8 mouse cellular contexts compared by ENCODE assay signal in the genomic region with DNA sequence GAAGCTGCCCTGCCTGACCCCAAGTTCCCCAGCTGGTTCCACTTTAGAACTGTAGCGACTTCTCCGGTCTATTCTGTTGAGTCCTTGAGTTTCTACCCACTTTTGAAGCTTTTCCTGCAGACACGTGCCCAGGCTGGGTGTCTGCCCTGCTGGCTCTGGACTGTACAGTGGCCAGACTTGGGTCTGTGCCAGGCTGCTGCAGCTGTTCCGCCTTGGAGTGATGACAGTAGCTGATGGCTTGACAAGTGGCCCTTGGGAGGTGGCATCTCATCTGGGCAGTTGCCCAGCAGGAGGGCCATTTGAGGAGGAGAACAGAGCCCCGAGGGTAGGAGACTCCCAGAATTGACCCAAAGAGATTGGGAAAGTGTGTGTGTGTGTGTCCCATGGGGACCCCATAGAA. TPM values are rescaled to one million over a fixed set of nuclear protein-coding genes. Genes with fewer than 3 reads are reported as not detected.
DNase-seq lines count a peak whose midpoint lies in the region; ATAC-seq and TF ChIP-seq lines count a peak whose summit lies in the region.

No protein-coding gene starts in this region.

- H3K4me1 ChIP-seq in heart, embryonic 10.5 days: peaks cover 7% of the 10 kb centered on the region
- H3K4me1 ChIP-seq in heart, embryonic 14.5 days (ENCODE audit: control insufficient read depth in 2 of 2, insufficient read depth in 2 of 2, low read length in 2 of 2): peaks cover 8 to 9% of the 10 kb centered on the region in 2 experiments; a peak in 3 of 4 replicates
- no peaks in the 10 kb centered on the region for H3K4me1 ChIP-seq in midbrain, embryonic 15.5 days
- H3K4me1 ChIP-seq in midbrain, embryonic 11.5 days (ENCODE audit: control insufficient read depth, insufficient read depth, low read length): no peaks in the 10 kb centered on the region

- no peak overlapping the region for H3K4me2 ChIP-seq in heart, embryonic 14.5 days (ENCODE audit: low read length)
- no peak overlapping the region for H3K4me2 ChIP-seq in myocyte (ENCODE audit: low read depth)
- no peak overlapping the region for H3K4me2 ChIP-seq in midbrain, embryonic 15.5 days
- H3K4me2 ChIP-seq in midbrain, embryonic 11.5 days: no peak overlapping the region

- no peaks in the 10 kb centered on the region for H3K9me3 ChIP-seq in heart, embryonic 10.5 days
- no peaks in the 10 kb centered on the region for H3K9me3 ChIP-seq in heart, embryonic 14.5 days (ENCODE audit: control insufficient read depth, low read length)
- H3K9me3 ChIP-seq in midbrain, embryonic 15.5 days: no peaks in the 10 kb centered on the region
- H3K9me3 ChIP-seq in midbrain, embryonic 11.5 days (ENCODE audit: control insufficient read depth, low read length): no peaks in the 10 kb centered on the region

- no peaks in the 10 kb centered on the region for H3K79me2 ChIP-seq in myocyte (ENCODE audit: control insufficient read depth, insufficient read depth)

- no peak for TF ChIP-seq POLR2A in myocyte (IDR thresholded peaks at IDR 0.05; ENCODE audit: insufficient read length, low read depth)

- no peaks in the 10 kb centered on the region for H3K36me3 ChIP-seq in heart, embryonic 10.5 days
- H3K36me3 ChIP-seq in heart, embryonic 14.5 days (ENCODE audit: control insufficient read depth, insufficient read depth, low read length): no peaks in the 10 kb centered on the region
- H3K36me3 ChIP-seq in myocyte (ENCODE audit: control insufficient read depth, insufficient read depth): no peaks in the 10 kb centered on the region
- no peaks in the 10 kb centered on the region for H3K36me3 ChIP-seq in midbrain, embryonic 15.5 days (replicated peaks)
- no peaks in the 10 kb centered on the region for H3K36me3 ChIP-seq in midbrain, embryonic 11.5 days (ENCODE audit: control insufficient read depth, insufficient read depth, low read length)

- no peak overlapping the region for H3K4me3 ChIP-seq in heart, embryonic 10.5 days
- H3K4me3 ChIP-seq in heart, embryonic 14.5 days (ENCODE audit: control insufficient read depth in 1 of 2, insufficient read depth in 1 of 2, low read depth in 1 of 2, low read length in 2 of 2): no peak overlapping the region
- H3K4me3 ChIP-seq in myocyte: no peak overlapping the region
- no peak overlapping the region for H3K4me3 ChIP-seq in midbrain, embryonic 15.5 days
- no peak overlapping the region for H3K4me3 ChIP-seq in midbrain, embryonic 11.5 days (ENCODE audit: low read depth, low read length)

- no peak overlapping the region for H3K27ac ChIP-seq in heart, embryonic 10.5 days
- no peak overlapping the region for H3K27ac ChIP-seq in heart, embryonic 14.5 days (replicated peaks in 1 of 2; ENCODE audit: control insufficient read depth in 1 of 2, insufficient read depth in 1 of 2, low read depth in 2 of 2, low read length in 2 of 2)
- no peak overlapping the region for H3K27ac ChIP-seq in midbrain, embryonic 15.5 days
- no peak overlapping the region for H3K27ac ChIP-seq in midbrain, embryonic 11.5 days (ENCODE audit: low read depth, low read length)

- no peak overlapping the region for H3K9ac ChIP-seq in heart, embryonic 14.5 days (ENCODE audit: low read length)
- no peak overlapping the region for H3K9ac ChIP-seq in midbrain, embryonic 15.5 days
- H3K9ac ChIP-seq in midbrain, embryonic 11.5 days (ENCODE audit: low read length): no peak overlapping the region

- DNase-seq in heart, adult 18-20 months: peak; percentile 60 to 67
- no peak for DNase-seq in heart, embryonic 10.5 days (ENCODE audit: low spot score)
- DNase-seq in right cerebral cortex, postnatal 10 days (ENCODE audit: low spot score in 2 of 2): peak; percentile 79 to 85
- DNase-seq in right cerebral cortex, adult 18-20 months: no peak
- no peak for DNase-seq in midbrain, embryonic 11.5 days (ENCODE audit: low spot score, missing footprints)

- H3ac ChIP-seq in myocyte (ENCODE audit: control insufficient read depth, insufficient read length): no peak overlapping the region

- ATAC-seq in heart, embryonic 14.5 days (ENCODE audit: insufficient number of reproducible peaks, insufficient read depth, low FRiP score, low read depth): peak; percentile 54; the same call in 1 of the 2 replicates
- ATAC-seq in midbrain, embryonic 15.5 days (replicated peaks): no peak
- no peak for ATAC-seq in midbrain, embryonic 11.5 days (ENCODE audit: low FRiP score)

- H3K27me3 ChIP-seq in heart, embryonic 10.5 days (ENCODE audit: insufficient read depth, poor library complexity, severe bottlenecking): peaks cover 93% of the 10 kb centered on the region
- peaks cover 87% of the 10 kb centered on the region for H3K27me3 ChIP-seq in heart, embryonic 14.5 days (ENCODE audit: control insufficient read depth, insufficient read depth, low read length)
- peaks cover 31% of the 10 kb centered on the region for H3K27me3 ChIP-seq in myocyte (ENCODE audit: control insufficient read depth, insufficient read depth, insufficient read length)
- no peaks in the 10 kb centered on the region; the same call in 1 of the 2 replicates for H3K27me3 ChIP-seq in midbrain, embryonic 15.5 days (replicated peaks)
- H3K27me3 ChIP-seq in midbrain, embryonic 11.5 days (ENCODE audit: control insufficient read depth, insufficient read depth, low read length): no peaks in the 10 kb centered on the region

- WGBS in heart, embryonic 10.5 days: 63% methylated on average over 5 of the region's 5 CpGs
- 28% methylated on average over 5 of the region's 5 CpGs for WGBS in heart, embryonic 14.5 days
- 63% methylated on average over 5 of the region's 5 CpGs for WGBS in midbrain, embryonic 15.5 days
- WGBS in midbrain, embryonic 11.5 days: 68% methylated on average over 5 of the region's 5 CpGs

TF ChIP-seq in myocyte, 11 proteins besides CTCF, POLR2A, EP300 and RAD21:
- TF ChIP-seq TCF12 (IDR thresholded peaks at IDR 0.05; ENCODE audit: insufficient read depth, poor library complexity, severe bottlenecking) (peak; percentile 3), TCF3 (IDR thresholded peaks at IDR 0.05; ENCODE audit: insufficient read length, low read depth) (no peak), SRF (IDR thresholded peaks at IDR 0.05; ENCODE audit: control insufficient read depth, insufficient read length, low read depth) (no peak), CEBPB (IDR thresholded peaks at IDR 0.05; ENCODE audit: insufficient read depth, poor library complexity, severe bottlenecking) (no peak), MYOD1 (IDR thresholded peaks at IDR 0.05; ENCODE audit: control insufficient read depth in 1 of 3, insufficient read length in 2 of 3, low read depth in 2 of 3) (peak in 2 of 3 experiments; percentile 22 to 74), POLR2AphosphoS2 (IDR thresholded peaks at IDR 0.05; ENCODE audit: insufficient read length, low read depth) (no peak), USF1 (IDR thresholded peaks at IDR 0.05; ENCODE audit: low read depth) (no peak), MYOG (IDR thresholded peaks at IDR 0.05; ENCODE audit: control insufficient read depth in 1 of 3, insufficient read depth in 1 of 3, insufficient read length in 2 of 3, low read depth in 2 of 3) (peak; percentile 38 to 65 (median 44)), MAX (IDR thresholded peaks at IDR 0.05; ENCODE audit: low read depth) (no peak), REST (IDR thresholded peaks at IDR 0.05; ENCODE audit: insufficient read depth, insufficient read length) (no peak), E2F4 (IDR thresholded peaks at IDR 0.05; ENCODE audit: insufficient read depth) (no peak)
TF ChIP-seq in myocyte: peak in this region for 3.

RNA-seq across cellular contexts. Expression of a gene that starts 6.8 kb away (rescaled TPM):
- not detected for total RNA-seq in heart, adult 18-20 months (2021)
- polyA plus RNA-seq in heart, embryonic 10.5 days (2016; fragmentation: Nextera tagmentation; extraction: Ambion mirVana): 0.22 and 0.70 TPM in 2 replicates
- polyA plus RNA-seq in heart, embryonic 14.5 days (2014; fragmentation: Nextera tagmentation; extraction: Ambion mirVana): not detected in 2 replicates
- polyA plus RNA-seq in myocyte (2012; fragmentation: generic; extraction: Trizol): not detected
- 24.8 and 25.6 TPM in 2 replicates for polyA plus RNA-seq in midbrain, embryonic 15.5 days (2015; fragmentation: Nextera tagmentation; extraction: Ambion mirVana)
- polyA plus RNA-seq in midbrain, embryonic 11.5 days (2014; fragmentation: Nextera tagmentation; extraction: Ambion mirVana): 6.3 and 8.0 TPM in 2 replicates

RNA-seq across cellular contexts. Expression of a gene that starts 47.6 kb away (rescaled TPM):
- under 1 TPM; 0.62 to 0.72 TPM for total RNA-seq in heart, adult 18-20 months (2021)
- polyA plus RNA-seq in heart, embryonic 10.5 days (2016; fragmentation: Nextera tagmentation; extraction: Ambion mirVana): 13.5 and 20.4 TPM in 2 replicates
- polyA plus RNA-seq in heart, embryonic 14.5 days (2014; fragmentation: Nextera tagmentation; extraction: Ambion mirVana): 6.3 and 7.4 TPM in 2 replicates
- polyA plus RNA-seq in myocyte (2012; fragmentation: generic; extraction: Trizol): not detected
- polyA plus RNA-seq in midbrain, embryonic 15.5 days (2015; fragmentation: Nextera tagmentation; extraction: Ambion mirVana): 13.4 and 14.8 TPM in 2 replicates
- 27.8 and 31.4 TPM in 2 replicates for polyA plus RNA-seq in midbrain, embryonic 11.5 days (2014; fragmentation: Nextera tagmentation; extraction: Ambion mirVana)

Comparison
In these comparisons a context has a peak if more than half of its experiments do, and no peak if none do; other contexts are left out.
1. DNase-seq: peak in heart, adult 18-20 months (2 of 2) and right cerebral cortex, postnatal 10 days (2 of 2); none in heart, embryonic 10.5 days (single experiment), right cerebral cortex, adult 18-20 months (single experiment) and midbrain, embryonic 11.5 days (single experiment).